Mouse (Mus musculus): ENCODE measurements around the gene Deaf1.
"Not testable (repeated sequence)": the region's sequence is repeated elsewhere in the genome, so short reads cannot be mapped to it uniquely, and the experiment has no call there.

Deaf1 gene

GRCm38 (mm10) chr7:141261480-141261879 lies 66.0 kb downstream of the Deaf1 start:
- no peak for DNase-seq

GRCm38 (mm10) chr7:141256159-141256558 lies 71.3 kb downstream of the Deaf1 start:
- DNase-seq: no peak

- not testable (repeated sequence) for DNase-seq
Measured at GRCm38 (mm10) chr7:141250486-141250885, 77.0 kb downstream of the Deaf1 start.
